Mouse (Mus musculus) G1E (cell line): ENCODE measurements at regions not wholly inside any gene's neighbourhood (a gene's known extent, or its start where the extent isn't known, plus 50 kb on each side); places are given as distances from the start of the nearest gene placed in this dataset.

Experiments
- ATAC-seq: 2 replicates; pipeline ENCODE4 v1.8.0; 2016; ENCODE audit warnings: mild to moderate bottlenecking; ENCODE audit not compliant: insufficient number of reproducible peaks, poor library complexity, low FRiP score, severe bottlenecking; ENCODE audit errors: extremely low read depth
- DNase-seq: peaks from one replicate; pipeline ENCODE4 v3.0.0; 2012; ENCODE audit warnings: low spot score
- H3K27me3 ChIP-seq: 2 replicates; pipeline ENCODE4 v1.6.1; 2012; ENCODE audit warnings: mild to moderate bottlenecking, low read length, inconsistent platforms; ENCODE audit not compliant: insufficient read depth
- H3K36me3 ChIP-seq: replicated peaks from 2 replicates; pipeline ENCODE3; 2012; ENCODE audit warnings: mild to moderate bottlenecking, inconsistent platforms
- H3K4me1 ChIP-seq: 2 replicates; pipeline ENCODE4 v1.6.1; 2012; ENCODE audit warnings: low read depth, low read length, inconsistent platforms, mixed read lengths; ENCODE audit not compliant: insufficient read depth
- H3K4me3 ChIP-seq: 2 replicates; pipeline ENCODE4 v1.5.1; 2012; ENCODE audit warnings: low read depth, mild to moderate bottlenecking, inconsistent platforms, low read length, moderate library complexity, mixed read lengths
- H3K9me3 ChIP-seq: replicated peaks from 2 replicates; pipeline ENCODE4 v1.6.1; 2012; ENCODE audit warnings: inconsistent platforms
- CTCF ChIP-seq: IDR thresholded peaks from 2 replicates; pipeline ENCODE4 v1.5.1; 2012; ENCODE audit warnings: low read depth, low read length, inconsistent platforms, mixed read lengths
- GATA1 ChIP-seq: IDR thresholded peaks from 2 replicates; pipeline ENCODE4 v1.6.1; 2012; ENCODE audit warnings: borderline replicate concordance, low read length, inconsistent platforms, mixed read lengths
- GATA2 ChIP-seq: IDR thresholded peaks from 2 replicates; pipeline ENCODE4 v1.6.1; 2012; ENCODE audit warnings: low read depth, low read length, inconsistent platforms, borderline replicate concordance
- POLR2AphosphoS5 ChIP-seq: IDR thresholded peaks from 2 replicates; pipeline ENCODE4 v1.6.1; 2012; ENCODE audit warnings: low read depth, low read length, inconsistent platforms; ENCODE audit not compliant: insufficient replicate concordance
- TAL1 ChIP-seq: conservative IDR thresholded peaks from 2 replicates; pipeline ENCODE4 v1.6.1; 2012; ENCODE audit warnings: low read depth, low read length, inconsistent platforms, mixed read lengths

DNA sequence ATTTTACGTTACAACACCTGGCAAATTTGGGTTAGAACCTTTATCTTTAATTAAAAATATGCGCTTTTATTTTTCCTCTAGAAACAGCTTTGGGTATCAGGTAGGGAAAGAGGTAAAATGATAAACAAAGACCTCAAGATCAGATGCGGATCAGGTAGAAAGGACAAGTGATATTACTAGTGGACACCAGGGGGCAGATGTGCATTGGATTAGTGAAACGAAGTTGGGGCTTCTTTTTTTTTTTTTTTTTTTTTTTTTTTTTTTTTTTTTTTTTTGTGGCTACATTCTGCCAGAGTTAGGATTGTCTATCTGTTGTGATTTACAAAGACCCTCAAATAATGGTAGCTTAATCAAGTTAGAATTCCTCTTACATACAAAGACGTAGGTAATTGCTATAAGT lies 153.8 kb downstream of the Cd109 start:
- DNase-seq (no peak), ATAC-seq (no peak)
- H3K4me1 ChIP-seq: no peaks in the 10 kb centered on the region
- no peaks in the 10 kb centered on the region for H3K27me3 ChIP-seq
- H3K36me3 ChIP-seq: no peaks in the 10 kb centered on the region
- TF ChIP-seq GATA1 (no peak), CTCF (no peak), POLR2AphosphoS5 (no peak), TAL1 (no peak), GATA2 (no peak)
- H3K9me3 ChIP-seq: no peaks in the 10 kb centered on the region
- H3K4me3 ChIP-seq: no peak overlapping the region

DNA sequence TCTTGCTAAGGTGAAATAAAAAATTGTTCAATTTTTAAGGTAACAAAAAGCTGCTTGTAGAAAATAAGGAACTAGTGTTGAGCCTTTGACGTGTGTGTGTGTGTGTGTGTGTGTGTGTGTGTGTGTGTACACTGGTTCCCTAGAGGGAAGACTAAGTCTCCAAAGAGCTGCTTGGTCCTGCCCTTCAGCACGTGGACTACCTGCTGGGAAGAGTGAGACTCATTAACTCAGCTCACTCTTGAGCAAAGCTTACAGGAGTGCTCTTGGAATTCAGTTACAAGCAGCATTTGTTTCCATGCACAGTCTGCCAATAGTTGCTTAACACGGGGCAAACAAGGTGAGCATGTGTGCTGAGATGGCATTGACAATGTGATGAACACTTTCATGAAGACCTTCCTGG lies 158.6 kb downstream of the Cd109 start:
- H3K36me3 ChIP-seq: no peaks in the 10 kb centered on the region
- no peaks in the 10 kb centered on the region; the same call in 1 of the 2 replicates for H3K27me3 ChIP-seq
- ATAC-seq: no peak
- no peak overlapping the region for H3K4me3 ChIP-seq
- no peaks in the 10 kb centered on the region for H3K9me3 ChIP-seq
- TF ChIP-seq GATA1 (no peak), GATA2 (no peak), POLR2AphosphoS5 (no peak), TAL1 (no peak), CTCF (no peak)
- no peaks in the 10 kb centered on the region for H3K4me1 ChIP-seq
- DNase-seq: no peak

DNA sequence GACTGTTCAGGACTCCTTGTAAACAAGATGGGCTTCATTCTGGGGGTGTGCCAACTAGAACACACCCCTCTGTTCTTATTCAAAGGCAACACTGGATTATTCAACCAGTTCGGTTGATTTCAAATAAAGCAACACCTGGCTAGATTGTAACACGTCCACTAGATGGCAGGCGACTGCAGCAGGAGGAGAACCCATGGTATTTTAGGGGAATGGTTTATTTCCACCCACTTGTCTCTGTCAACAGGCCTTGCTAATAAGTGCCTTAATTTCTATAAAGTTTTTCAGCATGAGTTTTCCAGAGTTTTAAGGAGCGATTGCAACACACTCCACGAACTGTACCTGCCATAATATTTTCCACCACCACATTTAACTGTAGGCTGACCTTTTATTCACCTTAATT lies 160.1 kb downstream of the Cd109 start:
- Histone ChIP-seq H3K36me3 (no peaks in the 10 kb centered on the region), H3K27me3 (no peaks in the 10 kb centered on the region; the same call in 1 of the 2 replicates), H3K4me3 (no peak overlapping the region), H3K9me3 (no peaks in the 10 kb centered on the region), H3K4me1 (no peaks in the 10 kb centered on the region)
- DNase-seq (peak; percentile 8), ATAC-seq (no peak)
- TF ChIP-seq POLR2AphosphoS5 (no peak), CTCF (no peak; the same call in 1 of the 2 replicates), GATA2 (no peak), TAL1 (no peak), GATA1 (no peak)

- H3K9me3 ChIP-seq: no peaks in the 10 kb centered on the region
- no peaks in the 10 kb centered on the region for H3K4me1 ChIP-seq
- TF ChIP-seq TAL1: no peak
- TF ChIP-seq GATA2: no peak
- TF ChIP-seq POLR2AphosphoS5: no peak
- no peak for TF ChIP-seq CTCF
- no peak for TF ChIP-seq GATA1
- no peaks in the 10 kb centered on the region for H3K36me3 ChIP-seq
- ATAC-seq (no peak), DNase-seq (no peak)
- peaks cover under 1% of the 10 kb centered on the region; the same call in 1 of the 2 replicates for H3K27me3 ChIP-seq
- no peak overlapping the region for H3K4me3 ChIP-seq
Observed at GRCm38 (mm10) chr9:78780595-78780994, 165.2 kb downstream of the Cd109 start.

DNA sequence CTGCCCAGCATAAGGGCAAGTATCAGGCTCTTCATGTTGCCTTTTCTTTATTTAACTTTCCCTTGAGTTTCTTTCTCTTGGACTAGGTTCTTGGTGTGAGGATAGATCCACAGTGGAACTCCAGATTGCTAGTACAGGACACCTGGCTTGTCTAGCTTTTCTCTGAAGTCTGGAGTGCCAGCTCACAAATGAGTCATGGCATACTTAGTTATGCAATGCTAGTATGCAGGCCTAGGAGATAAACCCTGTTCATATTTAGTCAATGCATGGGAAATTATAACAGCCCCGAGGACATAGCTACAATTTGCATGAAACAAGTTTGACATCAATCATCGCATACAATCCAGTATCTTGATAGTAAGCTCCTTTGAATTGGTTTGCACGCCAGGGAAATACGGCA lies 167.0 kb downstream of the Cd109 start:
- TF ChIP-seq CTCF: no peak
- TF ChIP-seq TAL1: no peak
- no peak for TF ChIP-seq GATA1
- TF ChIP-seq GATA2: no peak
- TF ChIP-seq POLR2AphosphoS5: no peak
- Histone ChIP-seq H3K4me3 (no peak overlapping the region), H3K9me3 (no peaks in the 10 kb centered on the region), H3K36me3 (no peaks in the 10 kb centered on the region), H3K27me3 (peaks cover 2% of the 10 kb centered on the region; the same call in 1 of the 2 replicates), H3K4me1 (no peaks in the 10 kb centered on the region)
- DNase-seq (no peak), ATAC-seq (no peak)

- H3K36me3 ChIP-seq: no peaks in the 10 kb centered on the region
- H3K4me1 ChIP-seq: no peaks in the 10 kb centered on the region
- TF ChIP-seq GATA1: no peak
- TF ChIP-seq TAL1: no peak
- TF ChIP-seq POLR2AphosphoS5: no peak
- TF ChIP-seq CTCF: no peak
- TF ChIP-seq GATA2: no peak
- ATAC-seq (no peak), DNase-seq (no peak)
- H3K27me3 ChIP-seq: peaks cover 2% of the 10 kb centered on the region; the same call in 1 of the 2 replicates
- H3K9me3 ChIP-seq: no peaks in the 10 kb centered on the region
- H3K4me3 ChIP-seq: no peak overlapping the region
Observed at GRCm38 (mm10) chr9:78782860-78783259, 167.5 kb downstream of the Cd109 start.
